In genomic region chr13:23582219-23583056, GRCm38 (mm10) we compare ENCODE assay signal across 8 mouse cellular contexts. TPM values are rescaled to one million over a fixed set of nuclear protein-coding genes. Genes with fewer than 3 reads are reported as not detected.
A peak's percentile ranks its signal among the peaks of the same experiment; 100 is the strongest.
DNase-seq lines count a peak whose midpoint lies in the region; ATAC-seq lines count a peak whose summit lies in the region.

No protein-coding gene starts in this region.

- H3K27me3 ChIP-seq in embryonic facial prominence, embryonic 14.5 days (replicated peaks; ENCODE audit: control insufficient read depth, insufficient read depth, low read length), result no peaks in the 10 kb centered on the region
- no peaks in the 10 kb centered on the region for H3K27me3 ChIP-seq in limb, embryonic 11.5 days (ENCODE audit: control insufficient read depth, insufficient read depth, low read length)
- H3K27me3 ChIP-seq in neural tube, embryonic 15.5 days (replicated peaks), result no peaks in the 10 kb centered on the region

- H3K4me1 ChIP-seq in embryonic facial prominence, embryonic 14.5 days (ENCODE audit: control insufficient read depth, insufficient read depth, low read length), result peaks cover 27% of the 10 kb centered on the region; the same call in 1 of the 2 replicates
- H3K4me1 ChIP-seq in limb, embryonic 11.5 days (ENCODE audit: control insufficient read depth, insufficient read depth, low read length), result peaks cover 9% of the 10 kb centered on the region; the same call in 1 of the 2 replicates
- H3K4me1 ChIP-seq in neural tube, embryonic 15.5 days, result peaks cover 31% of the 10 kb centered on the region

- peak overlapping the region; percentile 45 for H3K4me3 ChIP-seq in embryonic facial prominence, embryonic 14.5 days (ENCODE audit: low read depth, low read length)
- peak overlapping the region; percentile 54 for H3K4me3 ChIP-seq in limb, embryonic 11.5 days (ENCODE audit: low read depth, low read length)
- peak overlapping the region; percentile 50 for H3K4me3 ChIP-seq in neural tube, embryonic 15.5 days (replicated peaks)

- DNase-seq in thymus, postnatal 0 days (ENCODE audit: low spot score), result peak; percentile 29
- no peak for DNase-seq in thymus, postnatal 36 days
- DNase-seq in embryonic facial prominence, embryonic 14.5 days (ENCODE audit: low spot score), result no peak
- DNase-seq in limb, embryonic 11.5 days (ENCODE audit: low spot score), result peak; percentile 58
- DNase-seq in kidney, postnatal 4 days, result no peak
- DNase-seq in cerebellum, adult 9-11 months, result no peak

- 4% methylated on average over 6 of the region's 6 CpGs for WGBS in embryonic facial prominence, embryonic 14.5 days
- 4% methylated on average over 6 of the region's 6 CpGs for WGBS in limb, embryonic 11.5 days
- 6% methylated on average over 6 of the region's 6 CpGs for WGBS in neural tube, embryonic 15.5 days

- H3K4me2 ChIP-seq in embryonic facial prominence, embryonic 14.5 days (ENCODE audit: low read depth, low read length), result peak overlapping the region; percentile 83
- peak overlapping the region; percentile 82 for H3K4me2 ChIP-seq in limb, embryonic 11.5 days (ENCODE audit: low read depth, severe bottlenecking)
- peak overlapping the region; percentile 73 for H3K4me2 ChIP-seq in neural tube, embryonic 15.5 days

- H3K9ac ChIP-seq in embryonic facial prominence, embryonic 14.5 days (ENCODE audit: low read depth, low read length), result peak overlapping the region; percentile 76
- H3K9ac ChIP-seq in limb, embryonic 11.5 days (ENCODE audit: low read length), result peak overlapping the region; percentile 83
- peak overlapping the region; percentile 49 for H3K9ac ChIP-seq in neural tube, embryonic 15.5 days (replicated peaks)

- H3K27ac ChIP-seq in embryonic facial prominence, embryonic 14.5 days (replicated peaks; ENCODE audit: low read depth, low read length), result peak overlapping the region; percentile 96
- peak overlapping the region; percentile 98 for H3K27ac ChIP-seq in limb, embryonic 11.5 days (replicated peaks; ENCODE audit: low read depth, low read length)
- H3K27ac ChIP-seq in neural tube, embryonic 15.5 days (replicated peaks), result peak overlapping the region; percentile 81

- no peaks in the 10 kb centered on the region for H3K9me3 ChIP-seq in embryonic facial prominence, embryonic 14.5 days (ENCODE audit: control insufficient read depth, low read length)
- no peaks in the 10 kb centered on the region for H3K9me3 ChIP-seq in limb, embryonic 11.5 days (ENCODE audit: control insufficient read depth, low read length)
- H3K9me3 ChIP-seq in neural tube, embryonic 15.5 days (replicated peaks), result no peaks in the 10 kb centered on the region

- no peak for ATAC-seq in embryonic facial prominence, embryonic 14.5 days (ENCODE audit: low read depth)
- ATAC-seq in limb, embryonic 11.5 days (ENCODE audit: insufficient number of reproducible peaks, low FRiP score, low TSS enrichment, low read depth), result no peak
- no peak for ATAC-seq in neural tube, embryonic 15.5 days (ENCODE audit: low FRiP score)
- ATAC-seq in cerebellum, adult (ENCODE audit: insufficient number of reproducible peaks, low FRiP score, low TSS enrichment), result no peak

- H3K36me3 ChIP-seq in embryonic facial prominence, embryonic 14.5 days (ENCODE audit: control insufficient read depth, insufficient read depth, low read length), result no peaks in the 10 kb centered on the region
- no peaks in the 10 kb centered on the region for H3K36me3 ChIP-seq in limb, embryonic 11.5 days (ENCODE audit: control insufficient read depth, insufficient read depth, low read length)
- H3K36me3 ChIP-seq in neural tube, embryonic 15.5 days, result no peaks in the 10 kb centered on the region

RNA-seq across cellular contexts. Expression of gene Hist1h4d, which starts 1.0 kb away (rescaled TPM):
- polyA plus RNA-seq in thymus, postnatal 0 days (2015; fragmentation: Nextera tagmentation; extraction: Ambion mirVana), result 273 and 292 TPM in 2 replicates
- polyA plus RNA-seq in embryonic facial prominence, embryonic 14.5 days (2014; fragmentation: Nextera tagmentation; extraction: Ambion mirVana), result 74.5 and 84.0 TPM in 2 replicates
- polyA plus RNA-seq in limb, embryonic 11.5 days (2014; fragmentation: Nextera tagmentation; extraction: Ambion mirVana), result 133 and 134 TPM in 2 replicates
- polyA plus RNA-seq in neural tube, embryonic 15.5 days (2015; fragmentation: Nextera tagmentation; extraction: Ambion mirVana), result 31.8 and 54.1 TPM in 2 replicates

RNA-seq across cellular contexts. Expression of gene Hist1h3d, which starts 6.9 kb away (rescaled TPM):
- 9.4 and 13.3 TPM in 2 replicates for polyA plus RNA-seq in thymus, postnatal 0 days (2015; fragmentation: Nextera tagmentation; extraction: Ambion mirVana)
- 5.2 and 7.2 TPM in 2 replicates for polyA plus RNA-seq in embryonic facial prominence, embryonic 14.5 days (2014; fragmentation: Nextera tagmentation; extraction: Ambion mirVana)
- 12.6 and 13.2 TPM in 2 replicates for polyA plus RNA-seq in limb, embryonic 11.5 days (2014; fragmentation: Nextera tagmentation; extraction: Ambion mirVana)
- 0.88 and 2.0 TPM in 2 replicates for polyA plus RNA-seq in neural tube, embryonic 15.5 days (2015; fragmentation: Nextera tagmentation; extraction: Ambion mirVana)

RNA-seq across cellular contexts. Expression of gene Hist1h2ad, which starts 8.3 kb away (rescaled TPM):
- polyA plus RNA-seq in thymus, postnatal 0 days (2015; fragmentation: Nextera tagmentation; extraction: Ambion mirVana), result 7.2 and 11.3 TPM in 2 replicates
- 1.6 and 2.8 TPM in 2 replicates for polyA plus RNA-seq in embryonic facial prominence, embryonic 14.5 days (2014; fragmentation: Nextera tagmentation; extraction: Ambion mirVana)
- 2.2 and 3.1 TPM in 2 replicates for polyA plus RNA-seq in limb, embryonic 11.5 days (2014; fragmentation: Nextera tagmentation; extraction: Ambion mirVana)
- 0.97 TPM in 1 of 2 replicates, not detected in the other for polyA plus RNA-seq in neural tube, embryonic 15.5 days (2015; fragmentation: Nextera tagmentation; extraction: Ambion mirVana)

RNA-seq across cellular contexts. Expression of gene Hist1h2bf, which starts 8.4 kb away (rescaled TPM):
- polyA plus RNA-seq in thymus, postnatal 0 days (2015; fragmentation: Nextera tagmentation; extraction: Ambion mirVana), result 22.7 and 39.0 TPM in 2 replicates
- polyA plus RNA-seq in embryonic facial prominence, embryonic 14.5 days (2014; fragmentation: Nextera tagmentation; extraction: Ambion mirVana), result 3.6 and 4.1 TPM in 2 replicates
- polyA plus RNA-seq in limb, embryonic 11.5 days (2014; fragmentation: Nextera tagmentation; extraction: Ambion mirVana), result 4.5 and 5.4 TPM in 2 replicates
- polyA plus RNA-seq in neural tube, embryonic 15.5 days (2015; fragmentation: Nextera tagmentation; extraction: Ambion mirVana), result 2.7 TPM in 1 of 2 replicates, not detected in the other

RNA-seq across cellular contexts. Expression of gene Hist1h2bg, which starts 11.2 kb away (rescaled TPM):
- 32.3 and 46.0 TPM in 2 replicates for polyA plus RNA-seq in thymus, postnatal 0 days (2015; fragmentation: Nextera tagmentation; extraction: Ambion mirVana)
- 5.1 and 5.3 TPM in 2 replicates for polyA plus RNA-seq in embryonic facial prominence, embryonic 14.5 days (2014; fragmentation: Nextera tagmentation; extraction: Ambion mirVana)
- 8.2 and 10.0 TPM in 2 replicates for polyA plus RNA-seq in limb, embryonic 11.5 days (2014; fragmentation: Nextera tagmentation; extraction: Ambion mirVana)
- 2.2 and 2.9 TPM in 2 replicates for polyA plus RNA-seq in neural tube, embryonic 15.5 days (2015; fragmentation: Nextera tagmentation; extraction: Ambion mirVana)

Comparison
In these comparisons a context has a peak if more than half of its experiments do, and no peak if none do; other contexts are left out.
1. DNase-seq: peak in thymus, postnatal 0 days (single experiment) and limb, embryonic 11.5 days (single experiment); none in thymus, postnatal 36 days (0 of 2), embryonic facial prominence, embryonic 14.5 days (single experiment), kidney, postnatal 4 days (0 of 2) and cerebellum, adult 9-11 months (single experiment).
2. Peak in every context shown above with its lines, with median percentiles within 50 percentile points of each other: H3K27ac ChIP-seq, H3K4me2 ChIP-seq, H3K4me3 ChIP-seq and H3K9ac ChIP-seq.